Mouse (Mus musculus): ENCODE measurements around the gene Tpra1.

DNA sequence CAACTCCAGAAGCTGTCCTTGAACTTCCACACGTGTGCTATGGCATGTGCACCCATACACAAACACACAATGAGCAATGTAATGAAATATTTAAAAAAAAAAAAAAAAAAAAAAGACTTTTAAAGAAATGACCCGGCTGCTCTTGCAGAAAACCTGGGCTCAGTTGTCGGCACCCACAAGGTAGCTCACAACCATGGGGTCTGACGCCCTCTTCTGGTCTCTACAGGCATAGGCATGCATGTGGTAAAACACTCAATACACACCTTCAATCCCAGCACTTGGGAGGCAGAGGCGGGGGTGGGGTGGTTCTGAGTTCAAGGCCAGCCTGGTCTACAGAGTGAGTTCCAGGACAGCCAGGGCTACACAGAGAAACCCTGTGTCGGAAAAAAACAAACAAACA lies 6.1 kb upstream of the Tpra1 start:
- no peak for TF ChIP-seq POLR2A (IDR thresholded peaks at IDR 0.05; ENCODE audit: borderline replicate concordance, control insufficient read depth, low read depth, low read length)
- TF ChIP-seq CTCF (IDR thresholded peaks at IDR 0.05; ENCODE audit: control insufficient read depth, insufficient read depth, low read length): no peak

All from bone marrow, adult 2 months (tissue).